Mouse (Mus musculus) left cerebral cortex, postnatal 10 days (tissue): ENCODE measurements around the gene Gm18596. TPM values are rescaled to one million over a fixed set of nuclear protein-coding genes. Genes with fewer than 3 reads are reported as not detected.
"Not testable (repeated sequence)": the region's sequence is repeated elsewhere in the genome, so short reads cannot be mapped to it uniquely, and the experiment has no call there.

Source experiments
- DNase-seq, 2 experiments: peaks; one replicate each; pipeline ENCODE4 v3.0.0; 2021 to 2022; ENCODE audit warnings: low spot score in 2 of 2, mixed read lengths in 1 of 2; ENCODE audit errors: extremely low spot score in 1 of 2
- intact Hi-C: fragments of 180-260 bp; cut with DNase I; formaldehyde crosslinking; loops from one replicate; pipeline ENCODE4 v1.15.1; 2025
- total RNA-seq, 2 experiments: library from RNA; stranded (reverse); gene quantifications; 2 replicates each; pipeline ENCODE4 v1.2.3; 2021

Gm18596 gene
- total RNA-seq, 2 experiments from 2014 or later, result not detected

- intact Hi-C loops, DNase-seq: not testable (repeated sequence)
Measured at GRCm38 (mm10) chr10:77720299-77720698, 22.1 kb downstream of the Gm18596 start, which contains the start of gene Krtap12-1. Krtap12-1 (plus strand) TSS chr10:77720599.

GRCm38 (mm10) chr10:77715507-77715906 is 26.9 kb downstream of the Gm18596 start, which contains the start of gene Gm10142:
Gm10142 (plus strand) TSS chr10:77715807.
- no peak for DNase-seq
- intact Hi-C loops, result no loop called here

DNA sequence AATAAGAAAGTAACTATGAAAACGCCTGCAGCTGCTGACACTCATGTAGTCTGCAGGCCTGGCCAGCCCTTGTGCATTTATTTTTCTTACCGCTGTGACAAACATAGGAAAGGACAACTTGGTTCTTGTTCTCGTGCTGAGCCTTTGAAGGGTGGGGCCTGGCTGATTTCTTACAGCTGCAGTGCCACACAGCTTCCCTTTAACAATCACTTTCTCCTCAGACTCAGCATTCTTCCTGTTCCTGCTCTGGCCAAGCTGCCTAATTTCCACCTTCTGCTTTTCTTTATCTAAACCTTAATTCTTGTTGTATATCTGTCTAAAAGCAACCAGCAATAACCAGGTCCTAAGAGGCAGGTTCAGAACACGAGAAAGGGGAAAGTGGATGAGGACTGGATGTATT is 28.7 kb downstream of the Gm18596 start:
- no peak for DNase-seq
- intact Hi-C loops, result no loop called here

DNA sequence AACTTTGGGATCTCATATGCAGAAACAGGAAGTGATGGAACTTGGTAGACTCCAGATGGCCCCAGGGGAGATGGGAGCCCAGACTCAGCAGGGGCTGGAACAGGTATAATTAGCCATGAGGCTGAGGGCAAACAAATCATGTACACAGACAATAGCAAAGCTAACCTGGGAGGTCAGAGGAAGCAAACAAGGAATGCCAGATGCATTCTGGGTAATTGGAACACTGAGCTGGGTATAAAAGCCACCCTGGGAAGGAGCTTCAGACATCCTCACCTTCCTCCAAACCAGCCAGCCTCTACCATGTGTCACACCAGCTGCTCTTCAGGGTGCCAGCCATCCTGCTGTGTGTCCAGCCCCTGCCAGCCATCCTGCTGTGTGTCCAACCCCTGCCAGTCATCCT is 31.3 kb downstream of the Gm18596 start, which contains the start of gene Gm10024:
Gm10024 (plus strand) TSS at position 301 of the 400 bp plus-strand sequence.
- DNase-seq, intact Hi-C loops: not testable (repeated sequence)

GRCm38 (mm10) chr10:77709831-77710230 is 32.6 kb downstream of the Gm18596 start:
- DNase-seq, result no peak
- intact Hi-C loops, result no loop called here

DNA sequence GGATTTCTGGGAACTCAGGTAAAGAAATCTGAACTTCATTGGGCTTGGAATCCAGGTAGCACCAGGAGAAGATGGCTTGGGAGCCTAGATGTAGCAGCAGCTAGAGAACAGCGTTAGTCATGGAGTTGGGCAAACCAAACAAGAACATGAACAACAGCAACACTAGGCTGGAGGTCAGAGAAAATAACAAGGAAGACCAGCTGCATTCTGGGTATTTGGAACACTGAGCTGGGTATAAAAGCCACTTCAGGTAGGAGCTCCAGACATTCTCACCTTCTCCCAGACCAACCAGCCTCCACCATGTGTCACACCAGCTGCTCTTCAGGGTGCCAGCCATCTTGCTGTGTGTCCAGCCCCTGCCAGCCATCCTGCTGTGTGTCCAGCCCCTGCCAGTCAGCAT is 36.1 kb downstream of the Gm18596 start, which contains the start of gene Gm10272:
Gm10272 (plus strand) TSS at position 301 of the 400 bp plus-strand sequence.
- DNase-seq, result no peak
- intact Hi-C loops, result no loop called here

DNA sequence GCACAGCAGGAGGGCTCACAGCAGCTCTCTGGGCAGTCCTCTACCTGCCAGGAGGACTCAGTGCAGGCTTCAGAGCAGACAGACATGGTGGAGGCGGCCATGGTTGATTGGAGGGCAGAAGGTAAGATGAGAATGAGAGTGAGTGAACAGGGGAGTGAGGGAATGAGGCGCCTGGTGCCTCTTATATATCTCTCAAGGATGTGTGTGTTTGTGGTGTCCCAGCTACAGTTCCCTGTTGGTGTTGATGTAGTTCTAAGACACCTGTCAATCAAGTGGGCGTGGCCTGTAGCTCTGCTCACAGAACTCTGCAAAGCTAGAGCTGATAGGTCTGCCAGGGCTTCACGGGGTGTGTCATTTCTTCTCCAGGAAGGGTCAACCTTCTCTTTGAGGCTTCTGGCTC is 45.3 kb downstream of the Gm18596 start, which contains the start of gene Gm9508:
Gm9508 (minus strand) TSS at position 101 of the 400 bp plus-strand sequence.
- intact Hi-C loops, result no loop called here
- no peak for DNase-seq

Other genes with a start within 250 kb of the Gm18596 start
- 10 to 100 TPM; 31.2 to 32.0 TPM for gene Fam207a, start 226.9 kb downstream of the Gm18596 start, total RNA-seq
- 1 to 10 TPM; 2.0 to 2.4 TPM for gene Itgb2, start 212.4 kb downstream of the Gm18596 start, total RNA-seq
- gene Pttg1ip, start 160.9 kb downstream of the Gm18596 start, total RNA-seq, result 10 to 100 TPM; 59.2 to 66.9 TPM
- 100 to 1,000 TPM; 142 to 154 TPM for gene Sumo3, start 136.5 kb downstream of the Gm18596 start, total RNA-seq
- gene Gm49325, start 136.4 kb downstream of the Gm18596 start, total RNA-seq, result 10 to 100 TPM; 18.5 to 22.8 TPM
- gene Ube2g2, start 120.4 kb downstream of the Gm18596 start, total RNA-seq, result 10 to 100 TPM; 32.6 to 39.9 TPM
- under 1 TPM in 1 of 2 experiments, not detected in 1; 0.18 TPM for gene Tspear, start 56.1 kb downstream of the Gm18596 start, total RNA-seq
- not detected for gene Gm19402, start 51.9 kb downstream of the Gm18596 start, total RNA-seq
- gene Gm9508, start 45.4 kb downstream of the Gm18596 start, total RNA-seq, result not detected
- gene Gm10272, start 36.0 kb downstream of the Gm18596 start, total RNA-seq, result not detected
- not detected for gene Gm10024, start 31.2 kb downstream of the Gm18596 start, total RNA-seq
- gene Gm10142, start 26.8 kb downstream of the Gm18596 start, total RNA-seq, result not detected
- gene Krtap12-1, start 22.0 kb downstream of the Gm18596 start, total RNA-seq, result not detected
- gene Gm10100, start 16.2 kb downstream of the Gm18596 start, total RNA-seq, result not detected
- not detected for gene Gm9736, start 8.7 kb upstream of the Gm18596 start, total RNA-seq
- gene Gm3233, start 17.0 kb upstream of the Gm18596 start, total RNA-seq, result not detected
- gene Gm3238, start 28.7 kb upstream of the Gm18596 start, total RNA-seq, result not detected
- not detected for gene Gm7138, start 34.3 kb upstream of the Gm18596 start, total RNA-seq
- gene Gm3250, start 39.9 kb upstream of the Gm18596 start, total RNA-seq, result not detected
- gene Gm7137, start 45.6 kb upstream of the Gm18596 start, total RNA-seq, result not detected
- not detected for gene Gm9639, start 52.4 kb upstream of the Gm18596 start, total RNA-seq
- gene Gm19668, start 56.5 kb upstream of the Gm18596 start, total RNA-seq, result not detected
- not detected for gene Gm9507, start 69.2 kb upstream of the Gm18596 start, total RNA-seq
- not detected for gene Gm2696, start 72.0 kb upstream of the Gm18596 start, total RNA-seq
- not detected for gene Krtap10-4, start 84.5 kb upstream of the Gm18596 start, total RNA-seq
- gene Krtap10-10, start 93.3 kb upstream of the Gm18596 start, total RNA-seq, result not detected
- gene Gm36176, start 104.2 kb upstream of the Gm18596 start, total RNA-seq, result not detected
- not detected for gene Gm10318, start 110.2 kb upstream of the Gm18596 start, total RNA-seq
- not detected for gene Gm3285, start 119.3 kb upstream of the Gm18596 start, total RNA-seq
- 10 to 100 TPM; 31.7 to 33.5 TPM for gene Lrrc3, start 159.9 kb upstream of the Gm18596 start, total RNA-seq
- gene Trpm2, start 227.9 kb upstream of the Gm18596 start, total RNA-seq, result 10 to 100 TPM; 27.4 to 29.6 TPM
- gene 1810043G02Rik, start 235.9 kb upstream of the Gm18596 start, total RNA-seq, result 10 to 100 TPM; 31.9 to 37.4 TPM